Mouse (Mus musculus) embryonic fibroblast, embryonic 13.5 days (primary cell): ENCODE measurements around the gene Pkn3.

Source experiments
- CTCF ChIP-seq: IDR thresholded peaks from 2 replicates; pipeline ENCODE4 v1.5.1; 2011; ENCODE audit warnings: mild to moderate bottlenecking, control low read depth, low read length, moderate library complexity, borderline replicate concordance; ENCODE audit not compliant: insufficient read depth
- POLR2A ChIP-seq: IDR thresholded peaks from 2 replicates; pipeline ENCODE4 v1.6.1; 2011; ENCODE audit warnings: low read depth, mild to moderate bottlenecking, control low read depth, low read length, moderate library complexity

DNA sequence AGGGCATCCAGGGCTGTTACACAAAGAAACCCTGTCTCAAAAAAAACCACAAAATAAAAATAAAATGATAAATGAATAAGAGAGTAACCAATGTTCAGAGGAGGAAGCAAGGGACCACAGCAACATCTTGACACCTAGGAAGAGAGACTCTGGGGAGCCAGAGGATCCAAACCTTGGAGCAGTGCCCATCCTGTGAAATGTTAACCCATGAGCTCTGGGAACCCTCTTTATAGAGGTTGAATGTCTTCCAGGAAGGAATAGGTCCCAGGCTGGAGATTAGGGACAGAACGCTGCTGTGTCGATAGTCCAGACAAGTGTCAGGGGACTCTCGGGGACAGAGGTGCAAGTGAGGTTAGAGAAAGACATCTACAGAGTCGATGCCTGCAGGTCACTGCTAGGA lies 42.8 kb downstream of the Pkn3 start:
- TF ChIP-seq POLR2A (no peak), CTCF (no peak)
